Mouse (Mus musculus) brain, adult 2 months (tissue): Measurements from ENCODE around the gene 1500009C09Rik.

Experiments
- DNase-seq: peaks from one replicate; pipeline ENCODE4 v3.0.0; 2011; ENCODE audit warnings: low read depth, low spot score

1500009C09Rik gene

DNA sequence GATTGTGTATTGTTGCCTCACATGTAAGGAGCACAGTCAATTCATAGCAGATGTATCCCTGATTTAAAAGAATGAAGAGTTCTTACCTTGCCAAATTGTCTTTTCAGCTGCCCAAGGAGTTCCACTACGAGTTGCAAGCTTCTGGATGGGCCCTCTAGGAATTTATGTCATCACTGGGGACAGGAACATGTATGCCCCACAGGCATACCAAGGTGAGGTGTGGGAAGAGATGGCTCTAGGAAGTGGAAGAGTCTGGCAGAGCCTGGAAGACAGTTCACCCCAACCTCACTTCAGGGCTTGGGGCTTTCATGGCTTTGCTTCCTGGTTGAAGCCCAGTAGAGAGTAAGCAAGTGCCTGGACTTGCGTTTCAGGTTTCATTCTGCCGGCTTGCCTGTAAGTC is 56.2 kb downstream of the 1500009C09Rik start:
- no peak for DNase-seq
